Mouse (Mus musculus) pancreas, adult 10 weeks (tissue): ENCODE measurements around the gene Fiz1. TPM values are rescaled to one million over a fixed set of nuclear protein-coding genes. Genes with fewer than 3 reads are reported as not detected.

Experiments used
- polyA plus RNA-seq: library from polyadenylated mRNA; stranded (reverse); fragments of 350-450 nt; fragmentation: Illumina TruSeq; extraction: RNeasy Lipid Tissue Mini Kit (QIAGEN cat#74804); gene quantifications from one replicate; pipeline ENCODE4 v1.2.3, GENCODE M21; 2015; ENCODE audit warnings: low read depth, low replicate concordance; ENCODE audit not compliant: insufficient read depth

Gene Fiz1
- polyA plus RNA-seq: 6.8 TPM

DNA sequence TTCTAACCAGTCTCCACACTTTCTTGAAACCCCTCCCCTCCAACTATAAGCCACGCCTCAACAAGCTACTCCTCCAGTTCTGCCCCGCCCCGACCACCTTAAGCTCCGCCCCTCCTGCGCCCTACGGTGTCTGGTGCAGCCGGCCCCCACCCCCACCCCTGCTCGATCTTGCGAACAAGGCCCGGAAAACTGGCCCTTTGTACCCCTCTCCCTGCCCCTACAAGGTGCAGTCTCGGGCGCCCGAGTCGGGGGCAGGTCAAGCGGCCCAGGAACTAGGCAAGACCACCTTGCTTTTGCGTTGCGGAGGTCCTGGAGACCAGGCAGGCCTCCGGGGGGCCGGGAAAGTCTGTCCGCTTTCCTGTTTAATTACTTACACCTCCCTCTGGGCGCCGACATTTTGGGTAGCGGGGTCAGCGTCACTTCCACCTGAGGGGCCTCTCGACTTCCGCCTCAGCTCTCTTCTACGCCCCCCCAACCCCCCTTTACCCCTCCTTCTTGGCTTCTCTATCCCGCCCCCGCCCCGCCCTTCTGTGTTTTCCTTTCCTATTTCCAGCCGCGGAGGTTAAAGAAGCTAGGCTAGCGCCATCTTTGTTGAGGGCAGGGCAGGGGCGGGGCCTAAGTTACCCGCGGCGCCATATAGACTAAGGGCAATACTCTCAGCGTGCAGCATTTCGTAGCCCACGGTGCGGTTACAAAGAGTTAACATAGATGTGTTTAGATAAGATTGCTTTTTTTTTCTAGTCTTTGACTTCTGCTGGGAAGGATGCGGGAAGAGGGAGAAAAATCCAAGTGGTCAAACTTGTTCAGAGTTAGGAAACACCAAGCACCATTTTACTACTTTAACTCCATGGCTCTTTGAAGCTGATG is at the start of gene Fiz1, which contains the start of gene Zfp524:
Gene Fiz1, minus strand, starts transcription at position 447 of the 867 bp plus-strand sequence.
Gene Zfp524, plus strand, starts transcription at position 165 of the 867 bp plus-strand sequence.

DNA sequence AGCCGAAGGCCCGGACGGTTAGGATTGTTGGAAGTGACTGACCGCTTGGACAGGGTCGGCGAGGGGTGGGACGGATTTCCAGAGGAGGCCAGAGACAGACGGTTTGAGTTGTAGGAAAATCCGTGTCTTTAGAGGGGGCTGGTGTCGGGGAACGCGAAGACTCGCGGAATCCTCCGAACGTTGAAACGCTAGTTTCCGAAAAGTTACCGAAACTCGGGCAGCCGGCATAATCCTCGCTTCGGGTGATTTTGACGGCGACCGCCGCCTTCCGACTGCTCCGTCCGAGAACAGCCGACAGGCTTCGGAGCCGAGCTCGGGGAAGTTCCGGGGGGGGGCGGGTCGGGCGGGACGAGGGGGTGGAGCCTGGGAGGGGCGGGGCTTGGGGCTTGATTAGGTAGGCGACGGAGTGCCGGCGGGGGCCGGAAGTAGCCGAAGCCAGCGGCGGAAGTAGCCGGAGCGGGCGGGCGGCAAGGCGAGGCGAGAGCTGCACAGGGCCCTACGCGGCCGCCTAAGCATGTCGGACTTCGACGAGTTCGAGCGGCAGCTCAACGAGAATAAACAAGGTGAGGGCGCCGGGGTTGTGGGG is 47.4 kb upstream of the Fiz1 start, which contains the start of gene U2af2:
Gene U2af2, plus strand, starts transcription at position 370 of the 586 bp plus-strand sequence.

GRCm38 (mm10) chr7:5051193-5052192 is 37.0 kb upstream of the Fiz1 start, which contains the start of gene Zfp580:
Gene Zfp580 (plus strand): TSS chr7:5051538.

GRCm38 (mm10) chr7:5038109-5038732 is 23.7 kb upstream of the Fiz1 start, which contains the start of gene Zfp784:
Gene Zfp784 (minus strand): TSS chr7:5038446.

GRCm38 (mm10) chr7:5033818-5034217 is 19.3 kb upstream of the Fiz1 start, which contains the start of gene 4632433K11Rik:
Gene 4632433K11Rik (plus strand): TSS chr7:5034118.

DNA sequence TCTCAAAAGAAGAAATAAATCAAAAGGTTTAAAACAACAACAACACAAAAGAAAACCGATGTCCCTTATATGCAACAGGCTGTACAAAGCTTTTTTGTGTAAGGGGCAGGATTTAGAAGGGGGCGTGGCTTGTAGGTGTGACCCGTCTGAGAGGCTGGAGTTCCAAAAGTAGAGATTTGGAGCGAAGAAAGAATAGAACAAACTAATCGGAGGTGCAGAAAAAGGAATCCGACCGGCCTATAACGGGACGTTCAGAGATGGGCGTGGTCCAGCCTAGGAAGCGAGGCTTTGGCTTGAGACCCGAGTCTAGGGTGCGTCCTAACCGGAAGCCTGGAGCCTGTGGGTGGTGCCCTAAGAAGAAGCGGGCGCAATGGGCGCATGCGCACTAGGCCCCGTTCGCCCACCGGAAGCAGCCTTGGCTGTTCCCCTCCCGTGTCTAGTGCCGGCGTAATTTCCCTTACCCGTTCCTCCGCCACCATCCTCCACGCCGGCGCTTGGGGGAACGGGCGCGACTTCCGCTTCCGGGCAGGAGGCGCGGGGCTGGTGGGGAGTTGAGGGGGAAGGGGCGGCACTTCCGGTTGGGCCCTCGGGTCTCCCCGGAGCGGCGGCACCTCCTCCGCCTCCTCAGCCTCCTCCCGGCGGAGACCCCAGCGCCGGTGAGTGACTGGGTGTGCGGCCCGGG is 5.6 kb upstream of the Fiz1 start, which contains the start of the genes Zfp865 and Ccdc106:
Gene Zfp865, plus strand, starts transcription at position 377 of the 682 bp plus-strand sequence.
Gene Ccdc106, plus strand, starts transcription at position 554 of the 682 bp plus-strand sequence.

DNA sequence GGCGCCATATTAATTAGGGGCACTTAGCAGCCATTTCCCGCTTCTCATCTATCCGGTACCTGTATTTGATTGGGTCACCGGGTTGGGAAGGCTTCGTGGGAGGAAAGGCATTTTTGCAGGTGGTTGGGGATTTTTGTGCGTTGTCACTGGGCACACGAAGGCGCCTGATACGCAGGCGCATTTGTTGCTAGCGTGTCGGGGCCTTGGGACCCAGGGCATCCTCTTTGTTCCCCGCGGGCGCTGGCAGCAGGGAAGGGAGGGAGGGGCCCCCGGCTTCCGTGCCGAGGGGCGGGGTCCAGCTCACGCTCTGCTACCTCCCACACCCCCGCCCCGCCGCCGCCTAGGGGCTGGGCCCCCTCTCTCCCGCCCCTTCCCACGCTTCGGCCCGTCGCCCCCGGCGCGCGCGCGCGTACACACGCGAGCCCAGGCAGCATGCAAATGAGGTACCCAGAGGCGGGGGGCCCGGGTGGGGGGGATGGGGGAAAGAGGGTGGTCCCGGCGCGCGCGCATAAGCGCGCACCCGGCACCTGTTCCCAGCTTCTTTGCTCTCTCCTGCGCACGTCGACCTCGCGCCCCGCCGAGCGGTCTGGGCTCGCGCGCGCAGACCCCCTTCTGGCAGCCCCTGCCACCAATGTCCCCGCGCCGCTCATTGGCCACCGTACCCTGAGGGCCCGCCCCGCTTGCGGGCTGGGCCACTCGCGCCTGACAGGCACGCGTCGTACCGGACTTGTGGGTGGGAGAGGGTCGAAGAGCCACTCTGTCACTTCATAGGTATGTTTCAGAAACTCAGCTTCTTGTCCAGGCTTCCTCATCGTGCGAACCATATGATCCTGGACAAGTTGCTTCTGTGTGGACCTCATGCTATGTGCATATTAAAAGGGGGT is 863 bp upstream of the Fiz1 start, which contains the start of gene Gm44973:
Gene Gm44973, plus strand, starts transcription at position 379 of the 884 bp plus-strand sequence.

GRCm38 (mm10) chr7:4996003-4996895 is 18.2 kb downstream of the Fiz1 start, which contains the start of gene Zfp579:
Gene Zfp579 (minus strand): TSS chr7:4996158.

GRCm38 (mm10) chr7:4971068-4971467 is 43.4 kb downstream of the Fiz1 start, which contains the start of gene Sbk3:
Gene Sbk3 (minus strand): TSS chr7:4971168.

GRCm38 (mm10) chr7:4964272-4964671 is 50.2 kb downstream of the Fiz1 start, which contains the start of gene Sbk2:
Gene Sbk2 (minus strand): TSS chr7:4964406.

Other genes with a start within 250 kb of the Fiz1 start
- gene Fam71e2, start 243.4 kb downstream of the Fiz1 start, polyA plus RNA-seq: not detected
- gene Il11, start 231.8 kb downstream of the Fiz1 start, polyA plus RNA-seq: not detected
- not detected for gene Tmem190, start 231.8 kb downstream of the Fiz1 start, polyA plus RNA-seq
- gene Tmem238, start 225.0 kb downstream of the Fiz1 start, polyA plus RNA-seq: 8.4 TPM
- 480 TPM for gene Rpl28, start 221.8 kb downstream of the Fiz1 start, polyA plus RNA-seq
- gene Ube2s, start 202.1 kb downstream of the Fiz1 start, polyA plus RNA-seq: 16.8 TPM
- 0.30 TPM for gene Shisa7, start 170.0 kb downstream of the Fiz1 start, polyA plus RNA-seq
- 12.2 TPM for gene Isoc2b, start 144.4 kb downstream of the Fiz1 start, polyA plus RNA-seq
- gene Isoc2a, start 137.5 kb downstream of the Fiz1 start, polyA plus RNA-seq: 9.6 TPM
- gene Gm36210, start 108.2 kb downstream of the Fiz1 start, polyA plus RNA-seq: not detected
- 1.4 TPM for gene Zfp628, start 99.5 kb downstream of the Fiz1 start, polyA plus RNA-seq
- 4.6 TPM for gene Nat14, start 92.7 kb downstream of the Fiz1 start, polyA plus RNA-seq
- 1.2 TPM for gene Ssc5d, start 88.9 kb downstream of the Fiz1 start, polyA plus RNA-seq
- not detected for gene Sbk2, start 50.3 kb downstream of the Fiz1 start, polyA plus RNA-seq
- not detected for gene Sbk3, start 43.5 kb downstream of the Fiz1 start, polyA plus RNA-seq
- 41.7 TPM for gene Zfp579, start 18.5 kb downstream of the Fiz1 start, polyA plus RNA-seq
- 7.4 TPM for gene Zfp524, start 282 bp downstream of the Fiz1 start, polyA plus RNA-seq
- gene Gm44973, start 799 bp upstream of the Fiz1 start, polyA plus RNA-seq: not detected
- 5.3 TPM for gene Zfp865, start 5.7 kb upstream of the Fiz1 start, polyA plus RNA-seq
- gene Ccdc106, start 5.9 kb upstream of the Fiz1 start, polyA plus RNA-seq: not detected
- gene 4632433K11Rik, start 19.4 kb upstream of the Fiz1 start, polyA plus RNA-seq: not detected
- 0.63 TPM for gene Zfp784, start 23.7 kb upstream of the Fiz1 start, polyA plus RNA-seq
- 2.1 TPM for gene Zfp580, start 36.8 kb upstream of the Fiz1 start, polyA plus RNA-seq
- 46.4 TPM for gene U2af2, start 47.4 kb upstream of the Fiz1 start, polyA plus RNA-seq
- gene Epn1, start 65.5 kb upstream of the Fiz1 start, polyA plus RNA-seq: 53.1 TPM
- not detected for gene Rfpl4, start 102.3 kb upstream of the Fiz1 start, polyA plus RNA-seq
- not detected for gene Rasl2-9, start 111.3 kb upstream of the Fiz1 start, polyA plus RNA-seq
- not detected for gene Vmn1r55, start 135.0 kb upstream of the Fiz1 start, polyA plus RNA-seq
- gene Vmn1r56, start 182.1 kb upstream of the Fiz1 start, polyA plus RNA-seq: not detected
- not detected for gene Vmn1r57, start 203.8 kb upstream of the Fiz1 start, polyA plus RNA-seq